Mouse (Mus musculus) midbrain, embryonic 16.5 days (tissue): ENCODE measurements around the gene Pex14. TPM values are rescaled to one million over a fixed set of nuclear protein-coding genes. Genes with fewer than 3 reads are reported as not detected.

ENCODE experiments used
- ATAC-seq: fragments of 200-750 bp; cut with Nextera tagmentation; 2 replicates; pipeline ENCODE4 v1.8.0; 2017; ENCODE audit warnings: moderate TSS enrichment
- H3K27ac ChIP-seq: fragments of 300-500 bp; sonication (generic); 2 replicates; pipeline ENCODE4 v1.5.1; 2014; ENCODE audit warnings: mild to moderate bottlenecking, low read length, mixed read lengths
- H3K27me3 ChIP-seq: fragments of 300-500 bp; sonication (generic); 2 replicates; pipeline ENCODE4 v1.6.1; 2014; ENCODE audit warnings: low read depth, low read length, mixed read lengths; ENCODE audit not compliant: control insufficient read depth, insufficient read depth
- H3K36me3 ChIP-seq: fragments of 300-500 bp; sonication (generic); 2 replicates; pipeline ENCODE4 v1.6.1; 2014; ENCODE audit warnings: mild to moderate bottlenecking, low read length, moderate library complexity, mixed read lengths; ENCODE audit not compliant: control insufficient read depth, insufficient read depth
- H3K4me1 ChIP-seq: fragments of 300-500 bp; sonication (generic); 2 replicates; pipeline ENCODE4 v1.6.1; 2014; ENCODE audit warnings: mild to moderate bottlenecking, low read length, mixed read lengths; ENCODE audit not compliant: control insufficient read depth, insufficient read depth
- H3K4me2 ChIP-seq: fragments of 300-500 bp; sonication (generic); 2 replicates; pipeline ENCODE4 v1.6.1; 2014; ENCODE audit warnings: mild to moderate bottlenecking, low read length, mixed read lengths
- H3K4me3 ChIP-seq: fragments of 300-500 bp; sonication (generic); 2 replicates; pipeline ENCODE4 v1.5.1; 2014; ENCODE audit warnings: low read depth, mild to moderate bottlenecking, low read length, moderate library complexity, mixed read lengths
- H3K9ac ChIP-seq: fragments of 300-500 bp; sonication (generic); 2 replicates; pipeline ENCODE4 v1.6.1; 2014; ENCODE audit warnings: low read depth, low read length, mixed read lengths
- H3K9me3 ChIP-seq: fragments of 300-500 bp; sonication (generic); replicated peaks from 2 replicates; pipeline ENCODE4 v1.6.1; 2014; ENCODE audit warnings: mild to moderate bottlenecking, low read length, mixed read lengths; ENCODE audit not compliant: control insufficient read depth, poor library complexity, severe bottlenecking
- WGBS: fragments of 180-500 bp; shearing (Covaris S2); extraction: QIAGEN DNeasy Blood & Tissue Kit; methylation state at CpG from one replicate; pipeline ENCODE4 v1.1.7; 2014; 5-methylcytosine and 5-hydroxymethylcytosine counted together
- polyA plus RNA-seq: library from polyadenylated mRNA; unstranded; fragments of >200 nt; fragmentation: Nextera tagmentation; extraction: Ambion mirVana; gene quantifications from 2 replicates; pipeline ENCODE4 v1.2.1, GENCODE M21; 2015

Gene Pex14
- polyA plus RNA-seq, 1 experiment from 2014 or later = 57.0 TPM

DNA sequence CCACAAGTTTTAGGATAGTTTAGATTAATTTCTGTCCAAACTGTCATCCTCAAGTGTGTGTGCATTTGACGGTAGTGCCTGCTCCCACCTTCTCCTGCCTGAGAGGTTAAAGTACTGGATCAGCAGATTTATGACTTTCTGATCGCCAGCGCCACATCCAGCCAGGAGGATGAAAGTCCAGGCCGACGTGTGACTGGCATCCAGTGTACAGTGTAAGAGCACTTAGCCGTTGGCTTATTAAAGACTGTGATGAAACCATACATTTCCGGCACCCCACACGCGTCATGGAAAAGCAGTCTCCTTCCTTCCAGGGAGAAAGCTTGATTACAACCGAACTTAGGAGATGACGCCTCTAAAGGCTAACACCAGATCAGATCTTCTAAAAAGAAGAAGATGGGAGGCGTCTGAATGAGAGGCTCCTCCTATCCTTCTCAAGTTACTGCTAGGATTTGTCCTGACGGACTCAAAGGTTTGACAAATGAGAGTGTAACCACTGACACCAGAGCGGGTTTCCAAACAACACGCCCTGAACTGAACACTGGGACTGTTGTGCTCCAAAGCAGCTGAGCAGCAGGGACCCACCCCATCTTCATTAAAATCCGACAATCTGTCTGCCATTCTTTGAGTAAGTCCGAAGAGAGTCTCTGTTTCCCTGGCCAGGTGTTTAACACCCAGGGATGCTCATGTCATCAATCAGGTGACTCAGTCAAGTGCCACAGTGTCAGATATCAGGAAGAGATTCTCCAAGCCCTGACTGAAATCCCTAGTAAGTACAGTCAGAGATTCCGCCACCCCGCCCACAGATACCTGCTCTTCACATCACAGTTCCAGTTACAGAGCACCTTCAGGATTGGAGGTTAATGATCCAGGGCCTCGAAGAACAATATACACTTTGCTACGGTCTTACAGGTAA is 37.0 kb downstream of the Pex14 start:
- no peaks in the 10 kb centered on the region for H3K27me3 ChIP-seq
- no peak overlapping the region for H3K4me2 ChIP-seq
- H3K9me3 ChIP-seq = no peaks in the 10 kb centered on the region
- 65% methylated on average over 21 of the region's 21 CpGs for WGBS
- no peaks in the 10 kb centered on the region for H3K36me3 ChIP-seq
- H3K4me1 ChIP-seq = peaks cover 9% of the 10 kb centered on the region
- H3K9ac ChIP-seq = no peak overlapping the region
- no peak overlapping the region for H3K4me3 ChIP-seq
- H3K27ac ChIP-seq = no peak overlapping the region
- ATAC-seq = no peak

DNA sequence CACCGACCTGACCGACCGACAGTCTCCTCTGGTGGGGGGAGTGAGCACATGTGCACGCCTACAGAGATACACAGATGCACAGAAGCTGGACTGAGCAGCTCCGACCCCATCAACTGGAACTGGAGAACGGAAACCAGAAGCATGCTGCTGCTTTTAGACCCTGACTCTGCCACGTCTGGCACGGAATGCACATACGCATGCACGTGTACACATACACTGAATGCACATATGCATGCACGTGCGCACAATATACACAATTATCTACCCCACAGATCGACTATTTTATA is 38.3 kb downstream of the Pex14 start:
- no peaks in the 10 kb centered on the region for H3K27me3 ChIP-seq
- no peak for ATAC-seq
- H3K4me3 ChIP-seq = no peak overlapping the region
- no peaks in the 10 kb centered on the region for H3K9me3 ChIP-seq
- no peak overlapping the region for H3K9ac ChIP-seq
- H3K27ac ChIP-seq = no peak overlapping the region
- H3K4me2 ChIP-seq = no peak overlapping the region
- H3K4me1 ChIP-seq = peaks cover 16% of the 10 kb centered on the region
- no peaks in the 10 kb centered on the region for H3K36me3 ChIP-seq
- WGBS = 71% methylated on average over 13 of the region's 13 CpGs

DNA sequence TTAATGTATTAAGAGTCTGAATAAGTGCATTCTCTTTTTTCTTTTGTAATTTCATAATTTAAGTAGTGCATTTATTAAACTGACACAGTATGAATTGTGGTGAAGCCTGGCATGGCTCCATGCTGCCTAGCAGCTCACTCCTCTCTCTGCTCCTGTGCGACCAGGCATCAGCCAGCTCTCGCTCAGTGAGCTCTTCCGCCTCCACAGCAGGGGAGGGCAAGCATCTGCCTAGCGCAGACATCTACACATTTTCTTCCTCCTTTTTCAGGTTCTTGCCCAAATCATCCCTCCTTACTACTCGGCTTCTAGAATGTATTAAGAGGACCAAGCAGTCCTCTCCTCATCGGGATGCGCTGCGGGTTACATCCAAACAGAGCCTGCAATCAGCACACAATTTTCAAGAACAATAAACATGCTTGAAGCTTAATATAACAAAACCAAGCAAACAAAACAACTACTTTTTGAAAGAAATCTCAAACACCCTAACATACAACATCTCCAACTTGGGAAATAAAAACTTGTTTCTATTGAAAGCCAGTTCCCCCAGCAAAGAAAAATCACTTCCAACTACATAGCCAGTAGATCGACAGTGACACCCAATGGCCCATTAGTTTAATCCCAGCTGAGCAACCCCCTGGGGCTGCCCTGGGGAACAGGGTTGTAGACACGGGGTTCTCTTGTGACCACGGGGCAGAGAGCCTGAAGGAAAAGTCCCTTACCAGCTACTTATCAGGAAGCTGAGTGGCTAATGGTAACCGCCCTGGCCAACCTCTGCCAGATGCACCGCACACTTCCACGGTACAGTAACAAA is 38.9 kb downstream of the Pex14 start:
- H3K27me3 ChIP-seq = no peaks in the 10 kb centered on the region
- ATAC-seq = peak; percentile 34; the same call in 1 of the 2 replicates
- no peak overlapping the region for H3K9ac ChIP-seq
- H3K4me2 ChIP-seq = no peak overlapping the region
- H3K27ac ChIP-seq = no peak overlapping the region
- no peaks in the 10 kb centered on the region for H3K9me3 ChIP-seq
- WGBS = 32% methylated on average over 14 of the region's 14 CpGs
- no peak overlapping the region for H3K4me3 ChIP-seq
- peaks cover 18% of the 10 kb centered on the region for H3K4me1 ChIP-seq
- no peaks in the 10 kb centered on the region for H3K36me3 ChIP-seq

DNA sequence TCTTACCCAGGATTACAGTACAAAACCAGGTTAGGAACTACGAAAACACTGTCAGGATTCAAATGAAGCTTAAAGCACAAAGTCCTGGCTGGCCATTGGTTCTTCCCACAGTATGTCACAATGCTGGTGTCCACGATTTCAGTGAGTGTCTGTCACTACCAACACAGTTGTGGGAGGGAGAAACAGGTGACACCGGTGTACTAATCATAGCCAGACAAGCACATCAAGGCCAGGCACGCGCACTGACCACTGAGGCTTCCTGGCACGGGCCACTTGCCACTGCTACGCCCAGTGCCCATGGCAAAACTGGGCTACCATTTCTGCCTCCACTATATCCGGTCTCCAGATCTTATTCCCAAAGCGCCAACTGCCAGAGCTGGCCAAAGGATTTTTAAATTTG is 40.0 kb downstream of the Pex14 start:
- no peak for ATAC-seq
- no peaks in the 10 kb centered on the region for H3K36me3 ChIP-seq
- no peak overlapping the region for H3K4me3 ChIP-seq
- H3K4me2 ChIP-seq = no peak overlapping the region
- H3K27me3 ChIP-seq = no peaks in the 10 kb centered on the region
- 90% methylated on average over 9 of the region's 9 CpGs for WGBS
- H3K4me1 ChIP-seq = peaks cover 21% of the 10 kb centered on the region
- no peak overlapping the region for H3K9ac ChIP-seq
- no peaks in the 10 kb centered on the region for H3K9me3 ChIP-seq
- H3K27ac ChIP-seq = no peak overlapping the region

DNA sequence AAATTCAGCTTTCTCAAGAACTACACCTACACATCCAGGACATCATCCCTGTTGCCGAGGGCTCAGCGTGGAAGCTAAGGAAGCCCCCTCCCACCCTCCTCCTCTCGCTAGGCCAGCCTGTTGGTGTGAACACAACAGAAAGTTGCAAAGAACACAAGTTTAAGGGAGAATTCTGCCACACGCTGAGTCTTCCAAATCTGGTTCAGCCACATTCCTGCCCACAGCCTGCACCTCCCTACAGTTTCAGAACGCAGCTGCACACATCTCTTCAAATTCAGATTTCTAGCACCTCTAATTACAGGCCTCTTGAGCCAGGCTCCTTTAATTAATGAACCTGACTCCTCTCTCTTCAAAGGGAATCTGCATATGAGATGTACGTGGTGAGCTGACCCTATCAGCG is 41.4 kb downstream of the Pex14 start:
- H3K9ac ChIP-seq = no peak overlapping the region
- ATAC-seq = no peak
- WGBS = 59% methylated on average over 7 of the region's 7 CpGs
- no peak overlapping the region for H3K27ac ChIP-seq
- H3K27me3 ChIP-seq = no peaks in the 10 kb centered on the region
- H3K36me3 ChIP-seq = no peaks in the 10 kb centered on the region
- H3K4me3 ChIP-seq = no peak overlapping the region
- no peaks in the 10 kb centered on the region for H3K9me3 ChIP-seq
- H3K4me1 ChIP-seq = peaks cover 21% of the 10 kb centered on the region
- H3K4me2 ChIP-seq = no peak overlapping the region

DNA sequence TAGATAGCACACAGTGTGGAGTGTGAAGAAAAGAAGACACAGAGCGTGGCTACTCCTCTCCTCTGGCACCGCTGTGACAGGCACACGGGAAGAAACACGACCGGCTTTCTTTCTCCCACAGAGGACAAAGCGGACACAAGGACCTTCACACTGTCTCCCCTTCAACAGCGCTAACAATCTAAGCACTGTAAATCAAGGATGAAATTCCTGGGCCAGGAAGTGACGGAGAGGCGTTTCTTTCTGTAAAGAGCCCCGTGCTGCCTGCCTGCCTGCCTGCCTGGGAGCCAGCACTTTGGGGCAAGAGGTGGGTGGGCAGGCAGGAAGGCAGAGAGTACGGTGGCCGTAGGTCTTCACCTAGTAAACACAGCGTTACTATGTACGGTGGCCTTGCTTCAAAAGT is 42.2 kb downstream of the Pex14 start:
- Histone ChIP-seq H3K4me2 (no peak overlapping the region), H3K36me3 (no peaks in the 10 kb centered on the region), H3K27ac (no peak overlapping the region), H3K9ac (no peak overlapping the region), H3K27me3 (no peaks in the 10 kb centered on the region), H3K4me3 (no peak overlapping the region), H3K9me3 (no peaks in the 10 kb centered on the region), H3K4me1 (peaks cover 21% of the 10 kb centered on the region)
- no peak for ATAC-seq
- 55% methylated on average over 14 of the region's 14 CpGs for WGBS

DNA sequence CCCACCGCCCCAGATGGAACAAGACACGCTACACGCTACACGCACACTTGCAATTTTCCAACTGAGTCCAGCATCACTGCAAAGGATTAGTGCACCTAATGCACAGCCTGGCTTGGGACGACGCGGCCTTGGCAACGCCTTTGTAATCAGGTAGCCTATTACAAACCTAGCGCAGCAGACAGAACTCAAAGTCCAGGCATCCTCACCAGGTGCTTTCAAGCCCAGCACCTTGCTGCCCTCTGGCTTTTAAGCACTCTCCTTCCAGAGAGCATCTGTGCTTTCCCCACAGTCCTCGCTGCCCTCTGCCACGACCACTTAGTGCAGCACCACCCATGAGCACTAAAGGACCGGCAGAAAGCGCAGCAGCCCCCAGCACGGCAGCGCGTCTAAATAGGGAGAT is 42.7 kb downstream of the Pex14 start:
- ATAC-seq = no peak

DNA sequence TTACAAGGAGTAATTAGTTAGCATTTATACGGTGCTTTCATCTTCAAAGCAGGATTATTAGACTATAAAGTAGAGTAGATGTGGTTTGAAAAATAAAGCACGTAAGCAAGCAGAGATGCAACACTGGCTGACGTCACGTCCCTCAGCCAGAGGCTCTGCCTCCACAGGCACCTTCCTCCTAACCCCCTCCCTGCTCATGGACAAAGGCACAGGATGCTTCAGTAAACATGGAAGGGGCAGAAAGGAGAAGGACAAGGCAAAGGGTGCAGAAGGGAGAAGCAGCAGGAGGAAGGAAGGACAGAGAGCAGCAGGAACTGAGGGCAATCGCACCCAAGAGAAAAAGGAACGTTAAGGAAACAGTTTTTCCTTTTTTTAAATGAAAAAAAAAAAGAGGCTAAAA is 43.8 kb downstream of the Pex14 start:
- no peaks in the 10 kb centered on the region for H3K9me3 ChIP-seq
- H3K36me3 ChIP-seq = no peaks in the 10 kb centered on the region
- no peak overlapping the region for H3K9ac ChIP-seq
- H3K4me2 ChIP-seq = no peak overlapping the region
- WGBS = 47% methylated on average over 6 of the region's 6 CpGs
- H3K4me1 ChIP-seq = peaks cover 15% of the 10 kb centered on the region
- no peak overlapping the region for H3K27ac ChIP-seq
- H3K4me3 ChIP-seq = no peak overlapping the region
- H3K27me3 ChIP-seq = no peaks in the 10 kb centered on the region
- ATAC-seq = no peak

More for the DNA sequence above, 42.7 kb downstream of the Pex14 start:
- H3K9ac ChIP-seq = peak overlapping the region; percentile 32; the same call in 1 of the 2 replicates
- no peak overlapping the region for H3K4me3 ChIP-seq
- H3K27ac ChIP-seq = no peak overlapping the region
- no peaks in the 10 kb centered on the region for H3K36me3 ChIP-seq
- WGBS = 68% methylated on average over 16 of the region's 16 CpGs
- no peaks in the 10 kb centered on the region for H3K9me3 ChIP-seq
- H3K4me1 ChIP-seq = peaks cover 21% of the 10 kb centered on the region
- H3K4me2 ChIP-seq = no peak overlapping the region
- H3K27me3 ChIP-seq = no peaks in the 10 kb centered on the region
